Mouse (Mus musculus) G1E (cell line): Measurements from ENCODE around the gene Gm3285. TPM values are rescaled to one million over a fixed set of nuclear protein-coding genes. Genes with fewer than 3 reads are reported as not detected.

Source experiments
- ATAC-seq: 2 replicates; pipeline ENCODE4 v1.8.0; 2016; ENCODE audit warnings: mild to moderate bottlenecking; ENCODE audit not compliant: insufficient number of reproducible peaks, poor library complexity, low FRiP score, severe bottlenecking; ENCODE audit errors: extremely low read depth
- DNase-seq: peaks from one replicate; pipeline ENCODE4 v3.0.0; 2012; ENCODE audit warnings: low spot score
- H3K27me3 ChIP-seq: 2 replicates; pipeline ENCODE4 v1.6.1; 2012; ENCODE audit warnings: mild to moderate bottlenecking, low read length, inconsistent platforms; ENCODE audit not compliant: insufficient read depth
- H3K36me3 ChIP-seq: replicated peaks from 2 replicates; pipeline ENCODE3; 2012; ENCODE audit warnings: mild to moderate bottlenecking, inconsistent platforms
- H3K4me1 ChIP-seq: 2 replicates; pipeline ENCODE4 v1.6.1; 2012; ENCODE audit warnings: low read depth, low read length, inconsistent platforms, mixed read lengths; ENCODE audit not compliant: insufficient read depth
- H3K4me3 ChIP-seq: 2 replicates; pipeline ENCODE4 v1.5.1; 2012; ENCODE audit warnings: low read depth, mild to moderate bottlenecking, inconsistent platforms, low read length, moderate library complexity, mixed read lengths
- H3K9me3 ChIP-seq: replicated peaks from 2 replicates; pipeline ENCODE4 v1.6.1; 2012; ENCODE audit warnings: inconsistent platforms
- CTCF ChIP-seq: IDR thresholded peaks from 2 replicates; pipeline ENCODE4 v1.5.1; 2012; ENCODE audit warnings: low read depth, low read length, inconsistent platforms, mixed read lengths
- POLR2AphosphoS5 ChIP-seq: IDR thresholded peaks from 2 replicates; pipeline ENCODE4 v1.6.1; 2012; ENCODE audit warnings: low read depth, low read length, inconsistent platforms; ENCODE audit not compliant: insufficient replicate concordance
- polyA plus RNA-seq: library from polyadenylated mRNA; stranded (reverse); fragments of >175 nt; gene quantifications from 2 replicates; pipeline ENCODE4 v1.2.3, GENCODE M21; 2012
- total RNA-seq, 2 experiments: library from RNA; stranded (forward) in 1 of 2; stranded (reverse) in 1 of 2; fragments of 200-1000 nt in 1 of 2; fragments of >200 nt in 1 of 2; fragmentation: Nextera tagmentation in 1 of 2; gene quantifications; 2 replicates each; pipeline ENCODE4 v1.2.3; 2014 to 2017

The Gm3285 gene
- total and polyA plus RNA-seq, 3 experiments = not detected

DNA sequence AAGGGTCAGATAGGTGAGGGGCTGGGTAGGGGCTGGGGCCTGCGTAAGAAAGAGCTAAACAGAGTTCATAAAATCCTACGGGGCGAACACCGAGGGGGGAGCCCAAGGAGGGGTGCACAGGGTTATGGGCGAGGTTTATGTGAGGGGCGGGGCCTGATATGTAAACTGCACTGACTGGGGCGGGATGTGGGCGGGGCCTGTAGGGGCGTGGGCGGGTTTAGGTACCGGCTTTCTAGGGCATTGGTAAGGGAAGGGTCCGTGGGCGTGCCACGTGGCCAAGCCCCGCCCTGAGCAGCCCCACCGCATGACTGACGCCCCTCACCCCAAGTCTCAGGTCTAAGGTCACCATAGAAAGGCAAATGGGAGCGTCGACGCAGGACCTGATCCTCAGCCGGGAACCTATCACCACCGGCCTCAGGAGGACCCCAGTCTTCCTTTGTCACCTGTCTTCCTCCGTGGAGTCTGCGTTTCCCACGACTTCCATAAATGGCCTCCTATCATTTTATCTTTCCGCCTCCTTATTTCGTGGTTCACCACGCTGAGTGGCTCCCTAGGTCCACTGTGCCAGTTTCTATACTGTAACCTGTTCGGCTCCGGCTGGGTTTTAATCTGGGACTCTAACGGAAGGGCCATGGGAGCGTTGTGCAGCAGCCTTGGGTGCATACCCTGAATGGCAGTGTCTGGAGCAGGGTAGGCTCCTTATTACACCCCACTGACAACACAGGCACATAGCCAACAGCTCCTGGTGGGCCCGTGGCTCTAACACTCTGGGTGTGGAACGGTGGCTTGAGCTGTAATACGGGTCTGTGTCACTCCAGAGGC is 41.3 kb downstream of the Gm3285 start:
- Histone ChIP-seq H3K4me1 (no peaks in the 10 kb centered on the region), H3K9me3 (no peaks in the 10 kb centered on the region), H3K27me3 (peaks cover 6% of the 10 kb centered on the region; the same call in 1 of the 2 replicates), H3K36me3 (no peaks in the 10 kb centered on the region), H3K4me3 (no peak overlapping the region)
- DNase-seq (no peak), ATAC-seq (no peak)
- TF ChIP-seq CTCF (no peak), POLR2AphosphoS5 (no peak)

Other genes with a start within 250 kb of the Gm3285 start
Only the 20 nearest of the 31 such genes appear.
- gene Krtap12-1, start 141.4 kb upstream of the Gm3285 start, total RNA-seq (2014; fragmentation: Nextera tagmentation) = not detected in 2 replicates
- gene Krtap12-1, start 141.4 kb upstream of the Gm3285 start, total RNA-seq (2017) = not detected in 2 replicates
- not detected in 2 replicates for gene Krtap12-1, start 141.4 kb upstream of the Gm3285 start, polyA plus RNA-seq
- gene Gm10100, start 135.5 kb upstream of the Gm3285 start, total RNA-seq (2014; fragmentation: Nextera tagmentation) = not detected in 2 replicates
- not detected in 2 replicates for gene Gm10100, start 135.5 kb upstream of the Gm3285 start, total RNA-seq (2017)
- not detected in 2 replicates for gene Gm10100, start 135.5 kb upstream of the Gm3285 start, polyA plus RNA-seq
- not detected in 2 replicates for gene Gm18596, start 119.3 kb upstream of the Gm3285 start, total RNA-seq (2014; fragmentation: Nextera tagmentation)
- not detected in 2 replicates for gene Gm18596, start 119.3 kb upstream of the Gm3285 start, total RNA-seq (2017)
- gene Gm18596, start 119.3 kb upstream of the Gm3285 start, polyA plus RNA-seq = not detected in 2 replicates
- gene Gm9736, start 110.6 kb upstream of the Gm3285 start, total RNA-seq (2014; fragmentation: Nextera tagmentation) = not detected in 2 replicates
- gene Gm9736, start 110.6 kb upstream of the Gm3285 start, total RNA-seq (2017) = 0.22 TPM in 1 of 2 replicates, not detected in the other
- not detected in 2 replicates for gene Gm9736, start 110.6 kb upstream of the Gm3285 start, polyA plus RNA-seq
- not detected in 2 replicates for gene Gm3233, start 102.3 kb upstream of the Gm3285 start, total RNA-seq (2014; fragmentation: Nextera tagmentation)
- gene Gm3233, start 102.3 kb upstream of the Gm3285 start, total RNA-seq (2017) = 0.33 TPM in 1 of 2 replicates, not detected in the other
- gene Gm3233, start 102.3 kb upstream of the Gm3285 start, polyA plus RNA-seq = not detected in 2 replicates
- gene Gm3238, start 90.7 kb upstream of the Gm3285 start, total RNA-seq (2014; fragmentation: Nextera tagmentation) = not detected in 2 replicates
- 0.22 TPM in 1 of 2 replicates, not detected in the other for gene Gm3238, start 90.7 kb upstream of the Gm3285 start, total RNA-seq (2017)
- gene Gm3238, start 90.7 kb upstream of the Gm3285 start, polyA plus RNA-seq = not detected in 2 replicates
- not detected in 2 replicates for gene Gm7138, start 85.0 kb upstream of the Gm3285 start, total RNA-seq (2014; fragmentation: Nextera tagmentation)
- 0.33 TPM in 1 of 2 replicates, not detected in the other for gene Gm7138, start 85.0 kb upstream of the Gm3285 start, total RNA-seq (2017)
- not detected in 2 replicates for gene Gm7138, start 85.0 kb upstream of the Gm3285 start, polyA plus RNA-seq
- not detected in 2 replicates for gene Gm3250, start 79.4 kb upstream of the Gm3285 start, total RNA-seq (2014; fragmentation: Nextera tagmentation)
- gene Gm3250, start 79.4 kb upstream of the Gm3285 start, total RNA-seq (2017) = not detected in 2 replicates
- not detected in 2 replicates for gene Gm3250, start 79.4 kb upstream of the Gm3285 start, polyA plus RNA-seq
- not detected in 2 replicates for gene Gm7137, start 73.8 kb upstream of the Gm3285 start, total RNA-seq (2014; fragmentation: Nextera tagmentation)
- gene Gm7137, start 73.8 kb upstream of the Gm3285 start, total RNA-seq (2017) = not detected in 2 replicates
- not detected in 2 replicates for gene Gm7137, start 73.8 kb upstream of the Gm3285 start, polyA plus RNA-seq
- gene Gm9639, start 66.9 kb upstream of the Gm3285 start, total RNA-seq (2014; fragmentation: Nextera tagmentation) = not detected in 2 replicates
- not detected in 2 replicates for gene Gm9639, start 66.9 kb upstream of the Gm3285 start, total RNA-seq (2017)
- gene Gm9639, start 66.9 kb upstream of the Gm3285 start, polyA plus RNA-seq = not detected in 2 replicates
- not detected in 2 replicates for gene Gm19668, start 62.8 kb upstream of the Gm3285 start, total RNA-seq (2014; fragmentation: Nextera tagmentation)
- 0.16 TPM in 1 of 2 replicates, not detected in the other for gene Gm19668, start 62.8 kb upstream of the Gm3285 start, total RNA-seq (2017)
- gene Gm19668, start 62.8 kb upstream of the Gm3285 start, polyA plus RNA-seq = not detected in 2 replicates
- not detected in 2 replicates for gene Gm9507, start 50.1 kb upstream of the Gm3285 start, total RNA-seq (2014; fragmentation: Nextera tagmentation)
- not detected in 2 replicates for gene Gm9507, start 50.1 kb upstream of the Gm3285 start, total RNA-seq (2017)
- not detected in 2 replicates for gene Gm9507, start 50.1 kb upstream of the Gm3285 start, polyA plus RNA-seq
- gene Gm2696, start 47.3 kb upstream of the Gm3285 start, total RNA-seq (2014; fragmentation: Nextera tagmentation) = not detected in 2 replicates
- gene Gm2696, start 47.3 kb upstream of the Gm3285 start, total RNA-seq (2017) = not detected in 2 replicates
- gene Gm2696, start 47.3 kb upstream of the Gm3285 start, polyA plus RNA-seq = not detected in 2 replicates
- gene Krtap10-4, start 34.9 kb upstream of the Gm3285 start, total RNA-seq (2014; fragmentation: Nextera tagmentation) = not detected in 2 replicates
- gene Krtap10-4, start 34.9 kb upstream of the Gm3285 start, total RNA-seq (2017) = not detected in 2 replicates
- gene Krtap10-4, start 34.9 kb upstream of the Gm3285 start, polyA plus RNA-seq = not detected in 2 replicates
- not detected in 2 replicates for gene Krtap10-10, start 26.0 kb upstream of the Gm3285 start, total RNA-seq (2014; fragmentation: Nextera tagmentation)
- gene Krtap10-10, start 26.0 kb upstream of the Gm3285 start, total RNA-seq (2017) = 0.49 TPM in 1 of 2 replicates, not detected in the other
- gene Krtap10-10, start 26.0 kb upstream of the Gm3285 start, polyA plus RNA-seq = not detected in 2 replicates
- not detected in 2 replicates for gene Gm36176, start 15.2 kb upstream of the Gm3285 start, total RNA-seq (2014; fragmentation: Nextera tagmentation)
- gene Gm36176, start 15.2 kb upstream of the Gm3285 start, total RNA-seq (2017) = not detected in 2 replicates
- gene Gm36176, start 15.2 kb upstream of the Gm3285 start, polyA plus RNA-seq = not detected in 2 replicates
- gene Gm10318, start 9.1 kb upstream of the Gm3285 start, total RNA-seq (2014; fragmentation: Nextera tagmentation) = not detected in 2 replicates
- 0.23 TPM in 1 of 2 replicates, not detected in the other for gene Gm10318, start 9.1 kb upstream of the Gm3285 start, total RNA-seq (2017)
- not detected in 2 replicates for gene Gm10318, start 9.1 kb upstream of the Gm3285 start, polyA plus RNA-seq
- gene Lrrc3, start 40.6 kb downstream of the Gm3285 start, total RNA-seq (2014; fragmentation: Nextera tagmentation) = not detected in 2 replicates
- gene Lrrc3, start 40.6 kb downstream of the Gm3285 start, total RNA-seq (2017) = 0.05 and 0.06 TPM in 2 replicates
- gene Lrrc3, start 40.6 kb downstream of the Gm3285 start, polyA plus RNA-seq = 0.01 TPM in 1 of 2 replicates, not detected in the other
- gene Trpm2, start 108.6 kb downstream of the Gm3285 start, total RNA-seq (2014; fragmentation: Nextera tagmentation) = 1.1 and 4.1 TPM in 2 replicates
- gene Trpm2, start 108.6 kb downstream of the Gm3285 start, total RNA-seq (2017) = 0.35 and 0.55 TPM in 2 replicates
- gene Trpm2, start 108.6 kb downstream of the Gm3285 start, polyA plus RNA-seq = 0.14 and 0.19 TPM in 2 replicates
- 6.9 and 13.6 TPM in 2 replicates for gene 1810043G02Rik, start 116.5 kb downstream of the Gm3285 start, total RNA-seq (2014; fragmentation: Nextera tagmentation)
- gene 1810043G02Rik, start 116.5 kb downstream of the Gm3285 start, total RNA-seq (2017) = 10.1 and 10.9 TPM in 2 replicates
- gene 1810043G02Rik, start 116.5 kb downstream of the Gm3285 start, polyA plus RNA-seq = 27.1 and 30.3 TPM in 2 replicates